Mouse (Mus musculus) 3134 (cell line): ENCODE results near the gene Rabggtb.
A peak's percentile ranks its signal among the peaks of the same experiment; 100 is the strongest.

Experiments used
- DNase-seq: peaks from one replicate; pipeline ENCODE4 v3.0.0-alpha.2; 2011; ENCODE audit warnings: low spot score; ENCODE audit not compliant: insufficient read length; ENCODE audit errors: extremely low read depth

Gene Rabggtb

GRCm38 (mm10) chr3:153912546-153913509, at the start of gene Rabggtb:
Gene Rabggtb (minus strand): TSS chr3:153913009.
- peak; percentile 97 for DNase-seq

GRCm38 (mm10) chr3:153961632-153962389, 49.0 kb upstream of the Rabggtb start:
- DNase-seq = no peak

GRCm38 (mm10) chr3:153960884-153961283, 48.1 kb upstream of the Rabggtb start:
- no peak for DNase-seq

- no peak for DNase-seq
These were observed 47.0 kb upstream of the Rabggtb start for GRCm38 (mm10) chr3:153959731-153960207.

GRCm38 (mm10) chr3:153959035-153959730, 46.4 kb upstream of the Rabggtb start:
- DNase-seq = no peak

- peak; percentile 27 for DNase-seq
These were observed 45.1 kb upstream of the Rabggtb start for GRCm38 (mm10) chr3:153957916-153958315.

GRCm38 (mm10) chr3:153948176-153948575, 35.4 kb upstream of the Rabggtb start:
- DNase-seq = no peak

- DNase-seq = no peak
These were observed 34.5 kb upstream of the Rabggtb start for GRCm38 (mm10) chr3:153947271-153947670.

GRCm38 (mm10) chr3:153944335-153944990, 31.7 kb upstream of the Rabggtb start, which contains the start of gene Acadm:
Gene Acadm (minus strand): TSS chr3:153944632.
- DNase-seq = peak; percentile 100

GRCm38 (mm10) chr3:153943901-153944334, 31.1 kb upstream of the Rabggtb start:
- DNase-seq = no peak

- DNase-seq = peak; percentile 40
These were observed 30.3 kb upstream of the Rabggtb start for GRCm38 (mm10) chr3:153943003-153943640.

GRCm38 (mm10) chr3:153941613-153942012, 28.8 kb upstream of the Rabggtb start:
- no peak for DNase-seq

GRCm38 (mm10) chr3:153940486-153940885, 27.7 kb upstream of the Rabggtb start:
- no peak for DNase-seq

- no peak for DNase-seq
These were observed 27.2 kb upstream of the Rabggtb start for GRCm38 (mm10) chr3:153940021-153940420.

- no peak for DNase-seq
These were observed 24.5 kb upstream of the Rabggtb start for GRCm38 (mm10) chr3:153937116-153937810.

GRCm38 (mm10) chr3:153935878-153936277, 23.1 kb upstream of the Rabggtb start:
- DNase-seq = no peak

GRCm38 (mm10) chr3:153932461-153932860, 19.7 kb upstream of the Rabggtb start:
- DNase-seq = no peak

- DNase-seq = no peak
These were observed 16.7 kb upstream of the Rabggtb start for GRCm38 (mm10) chr3:153929526-153929925.

GRCm38 (mm10) chr3:153926333-153926732, 13.5 kb upstream of the Rabggtb start:
- no peak for DNase-seq
